Mouse (Mus musculus) erythroblast, embryonic 14.5 days (primary cell): ENCODE results near the gene Prkag2.

Source experiments
- GATA1 ChIP-seq: IDR thresholded peaks from 2 replicates; pipeline ENCODE4 v1.6.1; 2012; ENCODE audit warnings: low read length, inconsistent platforms, mixed read lengths
- TAL1 ChIP-seq: IDR thresholded peaks from 3 replicates; pipeline ENCODE4 v1.6.1; 2012; ENCODE audit warnings: low read length, inconsistent platforms, mixed read lengths

GRCm38 (mm10) chr5:25100157-25100515 lies 306 bp downstream of the Prkag2 start:
- no peak for TF ChIP-seq GATA1
- no peak for TF ChIP-seq TAL1
